Mouse (Mus musculus): Measurements from ENCODE around the gene Tuba1b. TPM values are rescaled to one million over a fixed set of nuclear protein-coding genes. Genes with fewer than 3 reads are reported as not detected.
A peak's percentile ranks its signal among the peaks of the same experiment; 100 is the strongest.
"Not testable (repeated sequence)": the region's sequence is repeated elsewhere in the genome, so short reads cannot be mapped to it uniquely, and the experiment has no call there.

Gene Tuba1b
- total RNA-seq (2021) (100 to 1,000 TPM; 235 to 261 TPM), polyA plus RNA-seq (2012; rRNA removed) (616 and 725 TPM in 2 replicates)
- long read RNA-seq, transcript Tuba1b-201 (4 exons, 1,743 nt), result major isoform, 577 of 644 reads
- long read RNA-seq, partial matches to known transcripts, result 5 of 644 reads
- long read RNA-seq, other reads (novel, unspliced or antisense), result 61 of 644 reads

DNA sequence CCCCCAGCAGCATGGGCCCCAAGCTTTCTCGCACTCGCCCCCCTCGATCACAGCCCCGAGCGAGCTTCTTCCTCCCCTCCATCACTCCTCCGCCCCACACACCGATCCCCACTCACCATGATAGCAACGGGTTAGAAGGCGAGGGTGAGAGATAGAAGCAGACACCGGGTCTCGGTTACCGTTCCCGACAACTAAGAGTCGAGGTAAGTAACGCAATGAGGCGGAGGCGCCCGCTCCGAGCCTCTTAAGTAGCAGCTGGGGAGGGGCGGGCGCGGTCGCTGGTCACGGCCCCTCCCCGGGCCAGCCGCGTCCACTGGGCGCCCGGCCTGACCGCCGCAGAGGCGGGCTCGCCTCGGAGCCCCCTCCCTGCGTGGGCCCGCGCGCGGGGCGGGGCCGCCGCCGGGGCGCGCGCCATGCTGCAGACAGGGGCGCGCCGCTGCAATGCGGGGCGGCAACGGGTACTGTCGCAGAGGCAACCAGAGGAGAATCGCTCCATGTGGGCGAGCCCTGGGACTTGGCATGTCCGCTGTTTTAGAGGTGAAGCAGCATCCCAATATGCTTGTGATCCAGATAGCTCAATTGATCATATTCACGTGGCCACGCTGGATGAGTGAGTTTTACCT is at the start of gene Tuba1b:
Gene Tuba1b, minus strand, starts transcription at position 349 of the 623 bp plus-strand sequence.
- peak; percentile 95 for DNase-seq

DNA sequence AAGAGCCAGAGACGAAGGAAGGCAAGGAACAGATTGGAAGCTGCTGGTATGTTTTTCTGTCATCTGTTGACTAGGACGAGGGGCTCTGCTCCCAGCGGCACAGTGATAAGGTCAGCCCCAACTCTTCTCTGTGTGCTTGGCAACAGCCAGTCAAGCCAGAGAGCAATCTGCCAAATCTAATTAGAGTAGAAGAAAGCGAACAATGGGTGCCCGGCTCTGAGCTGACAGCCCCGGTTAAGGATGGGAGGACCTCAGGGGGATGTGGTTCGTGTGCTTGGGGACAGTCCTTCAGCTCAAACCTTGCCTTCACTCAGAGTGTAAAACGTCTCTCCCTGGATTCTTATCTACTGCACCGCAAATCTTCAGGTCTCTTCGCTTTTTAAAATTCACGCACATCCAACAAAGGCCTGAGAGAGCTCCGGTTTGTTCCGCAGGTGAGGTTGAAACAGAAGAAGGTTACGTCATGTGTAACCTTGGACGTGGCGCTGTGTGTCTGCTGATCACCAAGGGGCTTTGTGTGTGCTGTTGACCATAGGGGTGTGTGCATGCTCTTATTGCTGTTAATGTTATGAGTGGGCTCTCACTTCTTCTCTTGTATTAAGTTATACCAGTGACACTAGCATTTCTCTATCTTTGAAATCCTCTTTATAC is 49.2 kb upstream of the Tuba1b start:
- DNase-seq, result no peak

DNA sequence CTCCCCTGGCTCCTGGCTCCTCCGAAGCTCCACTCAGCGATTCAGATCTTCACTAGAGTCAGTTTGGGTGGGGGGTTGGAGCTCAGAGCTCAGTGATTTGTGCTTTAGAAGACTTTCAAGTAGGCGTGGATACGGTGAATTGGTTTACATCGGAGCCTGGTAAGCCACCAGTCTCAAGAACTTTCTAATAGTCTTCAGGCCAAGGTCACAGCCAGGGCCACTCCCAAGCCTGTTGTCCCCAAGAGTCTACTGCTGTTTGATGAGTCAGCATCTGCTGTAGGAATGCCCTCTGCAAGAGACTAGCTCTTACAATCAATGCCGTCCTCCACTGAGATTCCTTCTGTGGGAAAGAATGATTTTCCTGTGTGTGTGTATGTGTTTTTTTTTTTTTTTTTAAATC is 47.7 kb upstream of the Tuba1b start:
- peak; percentile 40 for DNase-seq

DNA sequence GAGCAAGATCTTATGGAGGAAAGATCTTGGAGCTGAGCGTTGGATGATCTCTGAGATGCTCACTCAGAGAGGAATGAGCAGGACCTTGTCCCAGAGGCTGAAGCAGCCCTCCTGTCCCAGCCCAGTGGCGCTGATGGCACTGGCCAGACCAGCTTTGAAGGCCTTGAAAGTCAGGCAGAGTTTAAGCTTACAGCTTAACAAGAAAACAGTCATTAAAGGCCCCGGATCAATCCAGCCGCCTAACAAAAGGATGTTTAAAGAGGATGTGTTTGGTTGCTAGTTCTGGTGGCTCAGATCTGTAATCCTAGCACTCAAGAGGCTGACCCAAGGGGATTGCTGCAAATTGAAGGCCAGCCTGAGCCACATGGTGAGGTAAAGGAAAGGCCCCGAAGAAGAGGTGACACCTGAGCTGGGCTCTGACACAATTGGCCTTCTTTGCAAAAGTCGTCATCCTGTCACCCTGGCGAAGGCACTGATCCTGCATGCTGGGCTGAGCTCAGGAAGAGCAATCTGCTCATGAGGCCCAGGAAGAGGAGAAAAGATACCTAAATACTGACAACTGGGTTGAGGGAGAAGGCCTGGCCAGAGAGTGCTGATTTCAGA is 45.7 kb upstream of the Tuba1b start:
- no peak for DNase-seq

DNA sequence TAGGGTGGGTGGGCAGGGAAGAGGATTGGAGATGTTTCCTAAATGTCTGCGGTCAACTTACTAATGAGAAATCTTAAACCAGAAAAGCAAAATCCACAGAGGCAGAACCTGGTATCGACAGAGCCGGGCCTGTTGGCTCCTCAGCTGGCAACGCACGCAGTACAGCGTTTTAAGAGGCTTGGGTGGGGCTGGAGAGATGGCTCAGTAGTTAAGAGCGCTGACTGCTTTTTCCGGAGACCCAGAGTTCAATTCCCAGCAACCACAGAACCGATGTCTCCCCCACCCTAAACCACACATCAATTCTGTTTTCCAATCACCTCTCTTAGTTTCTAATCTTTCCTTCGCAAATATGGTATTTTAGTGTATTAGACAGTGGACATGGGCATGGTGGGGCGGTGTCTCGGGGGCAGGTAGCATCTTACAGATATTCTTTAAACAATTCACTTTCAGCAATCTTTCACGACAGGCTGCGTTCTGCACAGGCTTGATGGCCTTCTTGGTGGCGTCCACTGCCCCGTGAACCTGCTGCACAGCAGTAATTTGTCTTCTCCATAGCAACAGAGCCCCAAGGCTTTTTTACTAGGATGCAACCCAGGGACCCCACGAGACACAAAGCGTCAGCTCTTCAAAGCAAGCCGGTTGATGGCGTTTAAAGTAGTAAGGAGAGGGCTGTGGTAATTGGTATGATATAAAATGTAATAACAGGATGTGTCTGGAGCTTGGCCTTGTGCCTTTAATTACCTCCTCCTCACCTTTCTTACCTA is 44.2 kb upstream of the Tuba1b start:
- no peak for DNase-seq

DNA sequence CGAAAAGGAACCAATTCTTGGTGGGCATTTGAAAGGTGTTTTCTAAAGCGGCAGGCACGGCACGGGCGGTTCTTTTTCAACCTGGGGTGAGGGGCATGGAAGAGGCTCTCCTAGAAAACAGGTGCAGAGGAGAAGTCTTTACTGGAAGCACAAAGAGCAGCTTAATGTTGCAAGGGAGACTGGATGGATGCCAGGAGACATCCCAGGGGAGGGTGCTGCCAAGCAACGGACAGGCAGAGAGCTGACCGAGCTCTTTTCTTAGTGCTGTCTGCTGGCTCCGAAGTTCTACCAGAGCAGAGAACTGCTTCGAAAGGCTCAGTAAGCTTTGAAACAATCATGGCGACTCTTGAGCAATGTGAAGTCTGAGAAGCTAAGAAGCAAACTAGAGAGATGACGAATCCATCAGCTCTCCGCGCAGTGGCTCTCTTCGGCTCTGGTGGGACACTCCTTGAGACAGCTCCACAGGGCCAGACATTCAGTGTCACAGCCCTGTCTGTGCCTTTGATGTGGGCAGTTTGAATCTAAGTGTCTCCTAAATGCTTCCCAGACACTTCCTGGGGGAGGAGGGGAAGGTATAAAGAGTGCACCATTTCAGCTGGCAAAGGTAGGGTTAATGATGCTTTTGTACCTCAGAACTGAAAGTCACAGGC is 43.5 kb upstream of the Tuba1b start:
- DNase-seq, result peak; percentile 83

DNA sequence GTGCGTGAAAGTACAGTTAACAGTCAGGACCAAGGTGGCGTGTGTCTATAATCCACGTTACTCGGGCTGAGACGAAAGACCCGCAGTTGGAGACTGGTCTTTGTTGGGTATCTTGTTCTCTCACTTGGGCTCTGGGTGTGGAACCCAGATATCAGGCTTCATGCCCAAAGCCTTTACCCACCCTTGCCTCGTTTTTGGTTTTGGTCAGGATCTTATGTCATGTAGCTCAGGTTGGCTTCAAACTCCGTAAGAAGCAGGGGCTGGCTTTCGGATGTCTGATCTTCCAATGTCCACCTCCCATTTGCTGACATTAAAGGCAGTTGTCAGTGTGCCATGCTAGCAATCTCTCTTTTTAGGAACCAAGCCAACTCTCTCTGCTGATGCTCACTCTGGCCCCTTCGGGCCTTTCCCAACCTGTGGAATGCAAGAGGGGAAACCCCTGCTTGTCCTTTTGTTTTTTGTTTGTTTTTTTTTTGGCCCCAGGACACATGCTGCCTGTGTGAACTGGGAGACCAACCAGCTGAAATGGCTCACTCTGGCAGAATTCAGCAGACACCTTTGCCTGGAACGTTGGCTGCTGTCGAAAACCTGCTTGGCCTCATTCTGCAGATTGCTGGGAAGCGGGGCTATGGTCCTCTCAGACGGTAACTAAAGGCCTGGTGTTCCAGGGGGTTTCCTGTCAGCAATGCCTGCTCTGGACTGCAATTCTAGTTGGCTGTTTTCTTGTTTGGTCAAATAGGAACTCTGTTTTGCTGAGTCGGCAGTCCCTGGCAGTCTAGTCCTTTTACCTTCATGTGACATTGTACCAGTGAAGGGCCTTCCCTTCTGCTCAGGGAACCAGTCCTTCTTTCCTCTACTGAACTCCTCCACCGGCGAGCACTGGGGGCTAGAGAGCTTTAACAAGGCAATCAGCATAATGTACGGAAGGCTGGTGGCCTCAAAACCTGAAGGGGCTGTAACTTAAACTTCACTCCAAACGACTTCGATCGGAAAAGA is 42.7 kb upstream of the Tuba1b start:
- DNase-seq, result no peak

DNA sequence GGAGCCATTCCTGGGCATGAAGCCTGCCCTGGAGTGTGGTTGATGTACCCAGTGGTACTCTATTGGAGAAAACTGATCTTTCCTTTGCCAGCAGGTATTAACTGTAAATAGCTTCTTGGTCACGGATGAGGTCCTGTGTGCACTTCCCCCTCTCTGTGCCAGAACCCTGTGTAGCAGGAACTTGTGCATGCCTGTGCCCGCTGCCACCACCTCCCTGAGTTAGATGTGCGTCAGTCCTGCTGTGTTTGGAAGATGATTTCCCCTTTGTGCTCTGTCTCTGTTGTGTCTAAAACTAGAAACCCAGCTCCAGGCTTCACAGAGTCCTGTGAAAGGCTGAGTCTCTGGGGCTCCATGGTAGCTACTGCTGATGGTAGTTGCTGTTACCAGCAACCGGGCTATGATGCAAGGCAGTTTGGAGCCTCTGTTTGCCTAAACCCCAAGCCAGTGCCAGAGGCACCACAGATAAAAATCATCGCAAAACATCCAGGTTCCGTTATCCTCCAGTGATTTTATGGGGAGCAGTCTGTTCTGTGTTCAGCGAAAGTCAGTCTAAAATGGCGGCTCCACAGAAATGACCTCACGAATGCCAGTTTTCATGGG is 38.8 kb upstream of the Tuba1b start:
- no peak for DNase-seq

DNA sequence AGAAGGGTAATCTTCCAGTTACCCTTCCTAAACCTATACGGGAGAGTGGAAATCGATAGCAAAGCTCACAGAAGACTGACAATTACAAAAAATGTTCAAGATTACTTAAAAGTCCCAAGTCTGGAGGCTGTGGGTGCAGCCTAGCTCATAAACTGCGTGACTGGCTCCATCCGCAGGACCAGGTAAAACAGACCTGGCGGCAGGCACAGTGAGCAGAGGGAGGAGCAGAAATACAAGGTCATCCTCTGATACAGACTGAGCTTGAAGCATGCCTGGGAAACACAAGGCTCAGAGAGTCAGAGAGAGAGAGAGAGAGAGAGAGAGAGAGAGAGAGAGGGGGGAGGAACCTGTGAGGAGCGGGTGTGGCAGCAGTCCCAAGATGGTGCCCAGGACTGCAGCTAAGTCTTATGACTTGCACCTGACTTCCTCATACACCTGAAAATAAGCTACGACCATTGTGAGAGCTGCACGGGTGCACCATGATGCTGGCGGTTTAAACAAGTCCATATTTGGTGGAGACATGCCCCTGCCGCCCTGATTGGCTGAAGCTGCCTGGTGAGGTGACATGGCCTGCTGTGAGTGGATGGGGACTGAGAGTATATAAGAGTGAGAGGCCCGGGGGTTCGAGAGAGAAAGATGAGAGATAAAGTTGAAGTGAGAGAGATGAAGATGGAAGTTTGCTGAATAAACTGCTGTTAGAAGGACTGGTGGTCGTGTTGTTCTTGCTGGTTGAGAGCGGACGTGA is 37.4 kb upstream of the Tuba1b start:
- DNase-seq, result not testable (repeated sequence)

DNA sequence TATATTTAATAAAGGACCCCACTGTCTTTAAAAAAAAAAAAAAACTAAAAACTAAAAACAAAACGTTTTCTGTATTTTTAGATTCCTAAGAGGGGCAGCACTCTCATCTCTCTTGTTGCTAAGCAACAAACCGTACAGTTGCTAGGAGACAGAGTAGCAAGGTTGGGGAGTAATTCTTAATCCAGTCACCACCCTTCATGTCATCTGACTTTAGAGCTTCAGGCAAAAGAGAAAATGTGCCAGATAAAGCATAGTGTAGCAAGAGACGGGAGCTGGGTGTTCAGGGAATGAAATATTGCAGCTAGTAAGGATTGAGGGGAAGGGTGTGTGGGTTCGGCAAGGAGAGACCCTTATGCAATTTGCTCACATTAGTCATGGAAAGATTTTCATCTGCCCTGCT is 36.7 kb upstream of the Tuba1b start:
- no peak for DNase-seq

DNA sequence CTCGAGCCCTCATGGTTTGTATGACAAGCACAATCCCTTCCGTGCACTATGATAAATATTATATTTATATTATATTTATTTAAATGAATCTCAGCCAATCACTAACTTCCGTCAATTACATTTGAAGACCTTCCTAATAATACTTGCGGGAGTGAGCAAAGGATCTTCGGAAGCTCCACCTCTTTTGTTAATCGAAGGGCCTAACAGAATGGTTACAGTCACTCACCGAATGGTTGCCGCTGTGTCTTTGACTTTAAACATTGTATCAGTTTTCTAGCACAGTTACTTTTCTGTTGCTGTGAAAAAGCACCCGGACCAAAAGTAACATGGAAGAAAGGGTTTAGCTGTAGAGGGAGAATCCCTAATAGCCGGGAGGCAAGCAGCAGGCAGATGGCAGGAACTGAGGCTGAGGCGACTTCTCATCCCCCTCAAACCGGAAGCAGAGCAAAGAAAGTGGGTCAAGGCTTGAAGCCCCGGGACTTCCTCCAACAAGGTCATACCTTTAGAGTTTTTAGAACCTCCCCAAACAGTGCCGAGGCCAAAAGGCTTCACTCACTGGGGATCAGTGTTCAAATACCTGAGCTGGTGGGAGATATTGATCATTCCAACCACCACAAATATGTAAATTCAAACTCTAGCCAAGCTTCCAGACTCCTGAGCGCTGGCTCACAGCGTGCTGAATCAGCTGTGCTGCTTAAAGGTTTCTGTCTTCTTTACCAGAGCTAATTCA is 35.2 kb upstream of the Tuba1b start:
- DNase-seq, result peak; percentile 54

DNA sequence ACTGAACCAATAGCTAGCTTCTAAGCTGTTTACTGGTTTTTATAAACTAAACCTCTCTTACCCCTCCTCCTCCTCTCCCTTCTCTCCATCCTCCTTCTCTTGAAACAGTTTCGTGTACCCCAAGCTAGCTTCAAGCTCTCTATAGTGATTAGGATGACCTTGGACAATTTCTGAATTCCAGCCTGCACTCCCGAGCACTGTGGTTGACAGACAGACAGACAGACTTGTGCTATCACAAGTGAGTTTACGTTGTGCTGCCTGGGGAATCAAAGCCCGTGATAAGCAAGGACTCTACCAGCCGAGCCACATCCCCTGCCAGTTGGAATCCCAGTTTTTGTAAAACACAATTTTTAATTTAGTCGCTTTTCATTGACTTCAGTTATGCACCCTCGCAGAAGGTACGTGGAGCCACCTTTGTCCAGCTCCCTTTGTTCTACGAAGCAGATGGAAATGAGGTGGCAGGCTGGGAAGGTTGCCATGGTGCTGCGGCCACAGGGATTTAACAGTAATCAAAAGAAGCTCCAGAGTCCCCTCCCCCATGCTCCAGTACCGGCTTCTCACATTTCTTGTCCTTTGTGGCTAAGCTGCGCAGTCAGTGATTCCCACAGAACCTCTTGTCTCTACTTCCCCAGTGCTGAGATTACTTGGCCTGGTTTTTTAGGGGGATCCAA is 34.5 kb upstream of the Tuba1b start:
- DNase-seq, result peak; percentile 66

DNA sequence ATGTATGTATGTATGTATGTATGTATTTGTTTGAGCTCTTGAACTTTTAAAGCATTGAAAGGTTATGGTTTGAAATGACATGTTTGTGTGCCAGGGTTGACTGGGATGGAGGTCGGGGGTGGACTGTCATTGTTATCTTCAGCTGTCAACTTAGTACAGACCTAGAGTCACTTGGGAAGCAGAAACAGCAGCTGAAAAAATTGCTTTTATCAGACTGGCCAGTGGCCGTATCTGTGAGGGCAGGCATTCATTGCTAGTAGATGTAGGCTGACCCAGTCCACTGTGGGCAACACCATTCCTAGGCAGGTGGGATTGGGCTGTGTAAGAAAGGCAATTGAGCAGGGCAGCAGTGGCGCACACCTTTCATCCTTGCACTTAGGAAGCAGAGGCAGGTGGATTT is 25.2 kb upstream of the Tuba1b start:
- no peak for DNase-seq

DNA sequence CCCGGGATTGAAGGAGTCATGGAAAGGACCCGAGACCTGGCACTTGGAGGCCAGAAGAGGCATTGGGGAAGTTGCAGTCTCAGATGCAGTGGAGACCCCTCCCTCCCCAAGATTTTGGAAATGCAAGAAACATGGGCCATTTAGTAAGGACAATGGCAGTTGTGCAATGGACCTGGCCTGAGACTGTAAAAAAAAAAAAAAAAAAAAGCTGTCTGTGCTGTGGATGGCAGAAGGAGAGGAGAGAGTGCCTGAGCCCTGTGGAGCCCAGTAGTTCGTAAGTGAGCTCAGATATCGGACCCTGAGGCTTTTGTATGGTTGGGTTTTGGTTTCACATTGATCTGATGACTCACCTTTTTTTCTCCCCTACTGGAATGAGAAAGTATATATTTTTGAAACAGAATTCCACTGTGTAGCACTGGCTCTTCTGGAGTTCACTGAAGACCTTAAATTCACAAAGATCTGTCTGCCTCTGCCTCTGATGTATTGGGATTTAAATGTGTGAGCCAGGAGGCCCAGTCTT is 24.6 kb upstream of the Tuba1b start:
- DNase-seq, result no peak

DNA sequence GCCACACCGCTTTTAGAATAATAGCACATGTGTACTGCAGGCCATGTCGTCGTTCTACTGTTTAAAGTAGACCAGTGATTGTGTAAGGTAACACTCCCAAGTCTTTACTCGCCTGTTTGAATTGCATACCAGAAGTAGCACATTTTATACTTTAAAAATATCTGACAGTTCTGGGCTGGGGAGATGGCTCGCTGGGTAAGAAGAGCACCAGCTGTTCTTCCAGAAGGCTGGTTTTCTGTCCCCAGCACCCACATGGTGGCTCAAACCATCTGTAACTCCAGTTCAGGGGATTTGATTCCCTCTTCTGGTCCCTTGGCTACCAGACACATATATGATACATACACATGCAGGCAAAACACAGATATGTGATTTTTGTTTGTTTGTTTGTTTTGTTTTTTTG is 23.1 kb upstream of the Tuba1b start:
- DNase-seq, result no peak

DNA sequence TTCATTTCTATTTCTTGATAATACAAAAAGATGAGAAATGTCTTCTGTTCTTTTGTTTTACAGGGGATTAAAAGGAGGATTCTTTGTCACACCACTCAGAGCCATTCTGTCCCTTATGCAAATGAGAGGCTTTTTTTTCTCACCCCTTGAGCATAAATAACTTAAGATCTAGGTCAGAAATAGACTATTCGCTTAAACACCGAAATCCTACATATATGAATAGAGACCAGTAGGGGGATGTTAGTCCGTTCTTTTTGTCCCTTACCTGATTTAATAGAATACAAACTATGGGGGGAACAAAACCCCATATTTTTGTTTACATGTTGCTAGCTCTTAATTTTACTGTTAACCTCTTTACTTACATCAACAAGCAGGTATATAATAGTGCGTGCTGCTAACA is 21.6 kb upstream of the Tuba1b start:
- DNase-seq, result no peak

DNA sequence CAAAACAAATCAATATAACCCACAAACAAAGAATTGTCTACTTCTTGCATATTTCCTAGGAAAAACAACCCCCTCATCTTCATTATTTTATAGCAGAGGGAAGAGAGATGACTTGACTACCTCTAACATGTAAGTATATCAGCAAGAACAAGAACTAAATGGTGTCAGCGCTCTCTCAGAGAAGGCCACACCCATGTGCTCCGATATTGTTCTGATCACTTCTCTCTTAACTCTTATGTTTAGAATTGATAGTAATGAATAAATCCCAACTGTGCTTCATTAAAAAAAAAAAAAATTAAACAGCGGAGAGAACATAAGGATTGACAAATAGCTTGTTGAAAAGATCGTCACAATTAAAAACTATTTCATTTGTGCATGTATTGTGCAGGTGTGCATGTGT is 21.0 kb upstream of the Tuba1b start:
- DNase-seq, result no peak
